21 mouse cellular contexts compared by ENCODE assay signal in genomic region chr19:60325612-60326011, GRCm38 (mm10).
"Had no signal": no experiment of that assay in that cellular context is flagged by ENCODE, and none has a peak within 500 bp of the region (broad histone marks: within the 10 kb centered on the region; RNA-seq: fewer than 3 reads in every experiment).

No protein-coding gene starts in this region.

- H3K27ac ChIP-seq: liver, embryonic 15.5 days; lung, embryonic 15.5 days; macrophage; midbrain, embryonic 10.5 days; midbrain, embryonic 12.5 days; neural tube, embryonic 13.5 days; neural tube, embryonic 15.5 days; stomach, embryonic 15.5 days; stomach, postnatal 0 days had no signal

- ATAC-seq: lung, postnatal 0 days; midbrain, embryonic 16.5 days had no signal

- H3K4me2 ChIP-seq: liver, embryonic 15.5 days; lung, embryonic 15.5 days; midbrain, embryonic 12.5 days; neural tube, embryonic 13.5 days; neural tube, embryonic 15.5 days; stomach, embryonic 15.5 days had no signal

- H3K4me1 ChIP-seq: liver, embryonic 15.5 days; lung, embryonic 15.5 days; megakaryocyte, embryonic 14.5 days; midbrain, embryonic 10.5 days; midbrain, embryonic 12.5 days; stomach, embryonic 15.5 days had no signal

- DNase-seq: lung, adult 2 months; lung, postnatal 14 days; lung, postnatal 36 days; retina, postnatal 1 day; right cerebral cortex, adult 18-20 months; thymus, adult 2 months; thymus, postnatal 25 days; thymus, postnatal 4 days had no signal

- H3K27me3 ChIP-seq: liver, embryonic 15.5 days; midbrain, embryonic 12.5 days; neural tube, embryonic 13.5 days; neural tube, embryonic 15.5 days; stomach, embryonic 15.5 days had no signal

- H3K9ac ChIP-seq: liver, embryonic 15.5 days; lung, embryonic 15.5 days; midbrain, embryonic 12.5 days; neural tube, embryonic 13.5 days; neural tube, embryonic 15.5 days; stomach, embryonic 15.5 days had no signal

- H3K4me3 ChIP-seq: liver, embryonic 15.5 days; lung, embryonic 15.5 days; megakaryocyte, embryonic 14.5 days; midbrain, embryonic 10.5 days; midbrain, embryonic 12.5 days; myocyte; neural tube, embryonic 13.5 days; neural tube, embryonic 15.5 days; stomach, embryonic 15.5 days had no signal

- H3K36me3 ChIP-seq: liver, embryonic 15.5 days; lung, embryonic 15.5 days; midbrain, embryonic 10.5 days; midbrain, embryonic 12.5 days; neural tube, embryonic 13.5 days; neural tube, embryonic 15.5 days; stomach, embryonic 15.5 days had no signal

- H3K9me3 ChIP-seq: liver, embryonic 15.5 days; lung, embryonic 15.5 days; megakaryocyte, embryonic 14.5 days; midbrain, embryonic 10.5 days; midbrain, embryonic 12.5 days; neural tube, embryonic 13.5 days; neural tube, embryonic 15.5 days; stomach, embryonic 15.5 days had no signal
